Mouse (Mus musculus): ENCODE data around the gene Hand2. TPM values are rescaled to one million over a fixed set of nuclear protein-coding genes. Genes with fewer than 3 reads are reported as not detected.

Gene Hand2
- polyA plus RNA-seq, 1 experiment: not detected

DNA sequence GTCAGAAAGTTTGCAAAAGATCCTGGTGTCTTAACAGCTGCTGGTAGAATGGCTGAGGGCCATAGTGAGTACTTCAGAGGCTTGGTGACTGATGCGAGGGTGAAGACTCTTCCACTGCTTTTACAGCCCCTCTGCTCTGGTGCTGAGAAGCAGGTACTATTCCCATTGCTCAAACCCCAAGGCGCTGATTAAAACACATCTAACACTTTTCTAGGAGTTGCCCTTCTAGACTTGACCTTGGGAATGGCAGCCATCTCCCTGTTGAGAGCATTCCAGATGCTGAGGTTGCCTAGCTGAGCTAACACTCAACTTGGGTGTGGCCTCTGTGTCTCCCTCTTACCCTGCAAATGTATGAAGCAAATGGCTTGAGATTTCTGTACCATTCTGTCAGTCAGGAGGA lies 34.1 kb downstream of the Hand2 start:
- H3K79me2 ChIP-seq (ENCODE audit: control insufficient read depth, insufficient read depth): no peaks in the 10 kb centered on the region
- H3K36me3 ChIP-seq (ENCODE audit: control insufficient read depth, insufficient read depth): no peaks in the 10 kb centered on the region
- H3K27me3 ChIP-seq (ENCODE audit: control insufficient read depth, insufficient read depth, insufficient read length): peaks cover 40% of the 10 kb centered on the region
- no peak overlapping the region for H3ac ChIP-seq (ENCODE audit: control insufficient read depth, insufficient read length)
- H3K4me2 ChIP-seq (ENCODE audit: low read depth): no peak overlapping the region
- no peak overlapping the region for H3K4me3 ChIP-seq
- TF ChIP-seq MYOG (IDR thresholded peaks at IDR 0.05; ENCODE audit: control insufficient read depth in 1 of 3, insufficient read depth in 1 of 3, insufficient read length in 2 of 3, low read depth in 2 of 3) (no peak), POLR2A (IDR thresholded peaks at IDR 0.05; ENCODE audit: insufficient read length, low read depth) (no peak), CEBPB (IDR thresholded peaks at IDR 0.05; ENCODE audit: insufficient read depth, poor library complexity, severe bottlenecking) (no peak), SRF (IDR thresholded peaks at IDR 0.05; ENCODE audit: control insufficient read depth, insufficient read length, low read depth) (no peak), REST (IDR thresholded peaks at IDR 0.05; ENCODE audit: insufficient read depth, insufficient read length) (no peak), MAX (IDR thresholded peaks at IDR 0.05; ENCODE audit: low read depth) (no peak), POLR2AphosphoS2 (IDR thresholded peaks at IDR 0.05; ENCODE audit: insufficient read length, low read depth) (no peak), USF1 (IDR thresholded peaks at IDR 0.05; ENCODE audit: low read depth) (no peak), TCF3 (IDR thresholded peaks at IDR 0.05; ENCODE audit: insufficient read length, low read depth) (no peak), MYOD1 (IDR thresholded peaks at IDR 0.05; ENCODE audit: control insufficient read depth in 1 of 3, insufficient read length in 2 of 3, low read depth in 2 of 3) (no peak), E2F4 (IDR thresholded peaks at IDR 0.05; ENCODE audit: insufficient read depth) (no peak), TCF12 (IDR thresholded peaks at IDR 0.05; ENCODE audit: insufficient read depth, poor library complexity, severe bottlenecking) (no peak)

- H3K4me2 ChIP-seq (ENCODE audit: low read depth): no peak overlapping the region
- TF ChIP-seq CEBPB (IDR thresholded peaks at IDR 0.05; ENCODE audit: insufficient read depth, poor library complexity, severe bottlenecking) (no peak), MYOD1 (IDR thresholded peaks at IDR 0.05; ENCODE audit: control insufficient read depth in 1 of 3, insufficient read length in 2 of 3, low read depth in 2 of 3) (no peak), POLR2A (IDR thresholded peaks at IDR 0.05; ENCODE audit: insufficient read length, low read depth) (no peak), TCF12 (IDR thresholded peaks at IDR 0.05; ENCODE audit: insufficient read depth, poor library complexity, severe bottlenecking) (no peak), MYOG (IDR thresholded peaks at IDR 0.05; ENCODE audit: control insufficient read depth in 1 of 3, insufficient read depth in 1 of 3, insufficient read length in 2 of 3, low read depth in 2 of 3) (no peak), MAX (IDR thresholded peaks at IDR 0.05; ENCODE audit: low read depth) (no peak), E2F4 (IDR thresholded peaks at IDR 0.05; ENCODE audit: insufficient read depth) (no peak), POLR2AphosphoS2 (IDR thresholded peaks at IDR 0.05; ENCODE audit: insufficient read length, low read depth) (no peak), REST (IDR thresholded peaks at IDR 0.05; ENCODE audit: insufficient read depth, insufficient read length) (no peak), TCF3 (IDR thresholded peaks at IDR 0.05; ENCODE audit: insufficient read length, low read depth) (no peak), SRF (IDR thresholded peaks at IDR 0.05; ENCODE audit: control insufficient read depth, insufficient read length, low read depth) (no peak), USF1 (IDR thresholded peaks at IDR 0.05; ENCODE audit: low read depth) (no peak)
Observed at GRCm38 (mm10) chr8:57356529-57357325, 35.9 kb downstream of the Hand2 start.

DNA sequence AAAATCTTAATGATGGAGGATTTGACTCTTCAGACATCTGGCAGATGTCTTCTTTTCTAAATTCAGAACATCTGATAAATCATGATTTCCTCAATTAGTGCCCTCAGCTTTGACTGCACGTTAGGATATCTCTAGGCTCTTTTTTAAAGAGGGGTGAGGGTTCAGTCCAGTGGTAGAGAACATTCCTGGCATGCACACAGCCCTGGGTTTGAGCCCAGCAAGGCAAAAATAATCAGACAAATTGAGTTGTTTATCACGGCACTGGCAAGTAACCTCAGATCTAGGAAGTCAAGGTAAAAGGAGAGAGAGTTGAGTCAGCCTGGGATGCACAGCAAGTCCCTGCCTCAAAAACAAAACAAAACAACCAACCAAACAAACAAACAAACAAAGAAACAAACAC lies 39.7 kb downstream of the Hand2 start:
- Histone ChIP-seq H3K36me3 (ENCODE audit: control insufficient read depth, insufficient read depth) (no peaks in the 10 kb centered on the region), H3K4me2 (ENCODE audit: low read depth) (no peak overlapping the region), H3K79me2 (ENCODE audit: control insufficient read depth, insufficient read depth) (no peaks in the 10 kb centered on the region), H3K27me3 (ENCODE audit: control insufficient read depth, insufficient read depth, insufficient read length) (peaks cover 12% of the 10 kb centered on the region), H3ac (ENCODE audit: control insufficient read depth, insufficient read length) (no peak overlapping the region), H3K4me3 (no peak overlapping the region)
- no peak for TF ChIP-seq USF1 (IDR thresholded peaks at IDR 0.05; ENCODE audit: low read depth)
- TF ChIP-seq E2F4 (IDR thresholded peaks at IDR 0.05; ENCODE audit: insufficient read depth): no peak
- TF ChIP-seq MAX (IDR thresholded peaks at IDR 0.05; ENCODE audit: low read depth): no peak
- TF ChIP-seq TCF3 (IDR thresholded peaks at IDR 0.05; ENCODE audit: insufficient read length, low read depth): no peak
- no peak for TF ChIP-seq POLR2AphosphoS2 (IDR thresholded peaks at IDR 0.05; ENCODE audit: insufficient read length, low read depth)
- TF ChIP-seq MYOG (IDR thresholded peaks at IDR 0.05; ENCODE audit: control insufficient read depth in 1 of 3, insufficient read depth in 1 of 3, insufficient read length in 2 of 3, low read depth in 2 of 3): no peak
- TF ChIP-seq REST (IDR thresholded peaks at IDR 0.05; ENCODE audit: insufficient read depth, insufficient read length): no peak
- no peak for TF ChIP-seq MYOD1 (IDR thresholded peaks at IDR 0.05; ENCODE audit: control insufficient read depth in 1 of 3, insufficient read length in 2 of 3, low read depth in 2 of 3)

More at GRCm38 (mm10) chr8:57356529-57357325, 35.9 kb downstream of the Hand2 start:
- Histone ChIP-seq H3K4me3 (no peak overlapping the region), H3K27me3 (ENCODE audit: control insufficient read depth, insufficient read depth, insufficient read length) (peaks cover 40% of the 10 kb centered on the region), H3K79me2 (ENCODE audit: control insufficient read depth, insufficient read depth) (no peaks in the 10 kb centered on the region), H3ac (ENCODE audit: control insufficient read depth, insufficient read length) (no peak overlapping the region), H3K36me3 (ENCODE audit: control insufficient read depth, insufficient read depth) (no peaks in the 10 kb centered on the region)

DNA sequence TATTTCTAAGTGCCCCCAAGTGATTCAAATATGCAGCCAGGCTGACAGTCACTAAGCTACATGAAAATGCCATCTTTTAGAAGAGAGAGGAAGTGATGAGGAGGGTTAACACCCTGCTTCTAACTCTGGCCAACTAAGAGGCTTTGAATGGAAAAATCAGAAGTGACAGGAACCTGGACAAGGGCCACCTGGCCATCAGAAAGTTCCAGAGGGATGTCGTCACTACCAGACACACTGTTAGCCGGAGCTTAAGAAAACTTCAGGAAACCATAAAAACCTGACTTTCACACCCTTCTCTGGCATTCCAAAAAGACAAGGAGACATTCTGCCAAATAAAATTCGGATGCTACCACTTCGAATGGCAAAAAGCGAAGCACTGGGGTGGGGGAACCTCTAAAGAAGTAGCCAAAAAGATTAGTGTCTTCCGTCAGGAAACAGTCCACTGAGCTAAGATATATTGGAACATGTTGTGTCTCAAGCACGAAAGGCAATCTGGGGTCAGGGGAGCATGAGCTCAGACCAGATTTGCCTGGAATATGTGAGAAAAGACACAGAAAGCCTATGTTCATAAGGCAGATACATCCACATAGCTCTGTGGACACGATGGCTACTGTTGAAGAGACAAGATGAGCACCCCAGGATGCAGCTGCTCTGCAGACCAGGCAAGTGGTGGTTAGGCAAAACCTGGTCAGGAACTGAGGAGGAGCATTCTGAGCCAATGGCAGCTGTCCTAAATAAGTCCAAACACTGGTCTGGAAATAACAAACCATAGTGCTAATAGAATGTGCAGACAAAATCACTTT lies 40.4 kb downstream of the Hand2 start:
- Histone ChIP-seq H3K79me2 (ENCODE audit: control insufficient read depth, insufficient read depth) (no peaks in the 10 kb centered on the region), H3K4me3 (no peak overlapping the region), H3K4me2 (ENCODE audit: low read depth) (no peak overlapping the region)

More for the DNA sequence above, 40.4 kb downstream of the Hand2 start:
- Histone ChIP-seq H3K27me3 (ENCODE audit: control insufficient read depth, insufficient read depth, insufficient read length) (peaks cover 5% of the 10 kb centered on the region), H3K36me3 (ENCODE audit: control insufficient read depth, insufficient read depth) (no peaks in the 10 kb centered on the region), H3ac (ENCODE audit: control insufficient read depth, insufficient read length) (no peak overlapping the region)
- no peak for TF ChIP-seq MYOD1 (IDR thresholded peaks at IDR 0.05; ENCODE audit: control insufficient read depth in 1 of 3, insufficient read length in 2 of 3, low read depth in 2 of 3)

Measured in myocyte (in vitro differentiated cells).